Mouse (Mus musculus): ENCODE results near the gene Itpr1.

The Itpr1 gene

DNA sequence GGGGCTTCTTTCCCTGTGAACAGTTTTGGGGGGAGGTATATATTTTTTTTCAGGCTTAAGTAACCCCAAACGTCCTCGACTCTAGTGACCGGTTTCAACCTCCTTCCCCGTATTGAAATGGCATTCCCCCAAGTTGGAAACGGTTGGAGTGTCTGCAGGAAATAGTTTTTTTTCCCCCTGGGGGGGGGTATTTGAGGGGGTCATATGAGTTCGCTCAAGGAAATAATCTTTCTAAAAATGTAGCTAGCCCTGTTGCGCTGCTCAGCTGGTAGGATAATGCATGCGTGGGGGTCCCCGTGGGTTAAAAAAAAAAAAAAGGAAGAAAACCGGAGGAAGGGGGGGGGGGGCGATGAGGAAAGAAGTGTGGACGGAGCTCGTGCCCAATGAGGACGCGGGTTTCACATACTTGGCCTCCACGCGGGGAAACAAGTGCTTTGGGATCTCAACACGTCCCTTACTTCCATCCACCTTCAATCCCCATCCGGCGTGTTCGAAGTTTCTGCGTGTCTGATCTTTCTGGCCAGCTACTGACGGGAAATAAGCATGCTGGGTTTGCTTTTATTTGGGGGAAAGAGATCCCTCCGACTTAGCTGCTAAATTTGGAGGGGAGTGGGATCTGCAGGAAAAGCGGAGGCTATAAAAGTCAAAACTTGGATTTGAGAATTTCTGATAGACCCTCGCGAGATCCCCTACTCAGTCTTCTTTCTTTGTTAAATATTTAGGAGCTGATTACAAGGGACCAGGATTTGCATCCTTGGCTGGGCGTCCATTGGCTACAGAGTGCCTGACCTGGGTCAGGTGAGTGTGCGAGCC lies 791 bp downstream of the Itpr1 start:
- in situ Hi-C loops (cut with MboI, MseI) = loop anchor here in 1 of 2 experiments (10.0 kb wide), 1 partner anchor 149 kb away; the partner anchor contains the start of gene Setmar

DNA sequence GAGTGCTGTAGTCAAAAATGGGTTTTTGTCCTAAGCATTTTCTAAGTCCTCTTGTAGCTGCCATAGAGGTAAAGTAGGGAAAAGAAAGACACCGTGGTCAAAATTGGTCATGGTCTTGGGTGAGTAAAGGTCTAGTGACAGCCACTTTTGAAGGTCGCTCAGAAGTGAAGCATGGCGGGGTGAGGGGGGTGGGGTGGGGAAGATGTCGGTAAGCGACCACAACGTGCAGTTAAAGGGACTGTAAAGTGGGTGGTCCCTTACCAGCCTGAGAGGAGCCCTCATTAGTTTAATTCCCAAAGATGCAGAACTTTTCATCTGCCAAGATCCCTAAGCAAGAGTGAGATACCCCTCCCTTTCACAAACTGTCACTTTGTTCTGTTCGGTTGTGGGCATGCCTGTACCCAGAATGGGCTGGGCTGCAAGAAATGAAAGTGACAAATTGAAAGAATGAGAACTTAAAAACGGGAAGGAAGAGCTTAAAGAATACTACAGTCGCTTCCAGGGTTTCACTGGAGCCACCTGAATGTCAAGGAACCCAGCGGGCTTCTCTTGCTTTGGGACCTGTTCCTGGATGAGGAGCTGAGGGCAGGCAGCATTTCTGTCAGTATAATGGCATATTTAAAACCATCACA lies 1.5 kb downstream of the Itpr1 start:
- in situ Hi-C loops (cut with MboI, MseI) = loop anchor here in 1 of 2 experiments (10.0 kb wide), 1 partner anchor 150 kb away; the partner anchor contains the start of gene Setmar

DNA sequence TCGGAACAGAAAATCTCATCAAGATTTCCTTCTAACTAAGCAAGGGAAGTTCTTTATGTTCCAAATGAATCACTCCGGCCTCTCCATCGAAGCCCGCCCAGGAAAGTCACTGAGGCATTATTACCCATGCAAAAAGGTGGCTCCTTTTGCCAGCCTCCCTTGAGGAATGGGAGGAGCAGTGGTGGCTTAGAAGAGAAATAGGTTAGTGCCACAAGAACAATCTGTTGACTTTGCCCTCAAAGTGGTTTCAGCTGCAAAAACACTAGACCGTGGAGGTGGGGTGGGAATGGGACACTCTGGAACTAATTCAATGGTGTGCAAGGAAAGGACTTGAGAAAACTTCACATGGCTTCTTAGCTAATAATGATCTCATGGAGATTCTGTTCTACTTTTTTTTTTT lies 3.2 kb downstream of the Itpr1 start:
- in situ Hi-C loops (cut with MboI, MseI) = loop anchor here in 1 of 2 experiments (10.0 kb wide), 1 partner anchor 151 kb away; the partner anchor contains the start of gene Setmar

DNA sequence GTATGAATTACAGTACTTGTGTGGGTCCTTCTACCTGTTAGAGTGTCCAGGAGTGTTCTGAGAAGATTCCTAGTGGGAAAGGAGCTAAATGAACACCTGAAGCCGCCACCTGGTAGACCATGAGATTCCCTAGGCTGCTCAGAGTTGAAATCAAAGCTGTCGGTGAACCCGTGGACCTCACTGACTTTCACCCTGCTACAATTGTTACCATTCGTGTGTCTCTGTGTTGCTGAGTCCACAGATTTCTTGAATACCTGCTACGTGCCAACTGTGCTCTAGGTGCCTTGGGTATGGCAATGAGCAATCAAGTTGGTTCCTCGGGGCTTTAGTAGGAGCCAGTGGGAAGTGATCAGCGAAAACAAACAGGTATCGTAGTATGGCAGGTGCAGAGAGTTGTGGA lies 3.9 kb downstream of the Itpr1 start:
- in situ Hi-C loops (cut with MboI, MseI) = loop anchor here in 1 of 2 experiments (10.0 kb wide), 1 partner anchor 152 kb away; the partner anchor contains the start of gene Setmar

DNA sequence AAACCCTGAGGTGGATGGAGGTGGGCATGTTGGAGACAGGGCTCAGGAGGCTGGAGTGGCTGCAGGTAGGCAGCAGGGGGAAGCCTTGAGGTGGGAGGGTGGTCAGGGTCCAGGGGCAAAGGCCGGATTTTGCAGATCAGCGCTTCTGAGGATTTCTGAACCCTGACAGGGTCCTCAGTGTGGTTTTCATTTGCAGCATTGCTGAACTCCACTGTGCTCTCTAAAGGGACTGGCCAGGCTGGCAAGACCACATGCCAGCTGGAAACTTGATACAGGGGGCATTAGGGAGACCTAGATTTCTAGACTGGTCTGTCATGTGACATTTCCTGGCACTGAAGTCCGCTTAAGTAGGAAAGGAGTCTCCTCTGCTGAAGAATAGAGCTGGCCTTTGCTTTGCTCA lies 5.1 kb downstream of the Itpr1 start:
- in situ Hi-C loops (cut with MboI, MseI) = loop anchor here in 1 of 2 experiments (10.0 kb wide), 1 partner anchor 153 kb away; the partner anchor contains the start of gene Setmar

DNA sequence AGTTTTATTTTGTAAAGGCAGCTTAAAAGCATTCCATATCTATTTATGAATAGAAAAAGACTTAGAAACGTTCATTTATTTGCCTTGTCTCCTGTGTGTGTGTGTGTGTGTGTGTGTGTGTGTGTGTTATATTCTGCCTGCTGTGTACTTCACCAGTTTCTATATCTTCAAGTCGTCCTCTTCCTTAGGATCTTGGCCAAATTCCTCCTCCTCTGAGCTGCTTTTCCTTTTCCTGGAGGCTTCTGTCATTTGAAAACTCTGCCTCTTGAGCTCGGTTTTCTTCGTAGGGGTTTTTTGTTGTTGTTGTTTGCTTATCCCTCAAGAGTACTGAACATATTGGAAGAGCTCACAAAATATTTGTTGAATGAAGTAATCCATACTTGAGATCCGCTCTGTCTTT lies 9.5 kb downstream of the Itpr1 start:
- in situ Hi-C loops (cut with MboI, MseI) = no loop called here

DNA sequence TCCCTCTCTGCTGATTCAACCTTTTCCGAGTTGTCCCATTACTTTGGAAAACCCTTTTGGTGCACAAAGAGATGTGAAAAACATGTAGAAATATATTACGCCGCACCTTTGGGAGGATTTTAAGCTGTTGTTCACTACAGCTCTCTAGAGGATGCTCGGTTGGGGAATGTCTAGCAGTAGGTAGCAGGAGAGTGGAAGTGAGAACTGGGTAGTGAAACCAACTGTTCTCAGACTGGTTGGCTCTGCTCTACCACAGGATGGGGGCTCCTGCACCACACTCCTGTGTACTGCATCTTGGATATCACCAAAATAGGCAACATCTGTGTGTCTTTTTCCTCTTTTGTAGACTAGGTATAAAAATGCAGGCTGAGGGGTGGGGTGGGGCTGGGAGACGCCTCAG lies 10.0 kb downstream of the Itpr1 start:
- in situ Hi-C loops (cut with MboI, MseI) = no loop called here

DNA sequence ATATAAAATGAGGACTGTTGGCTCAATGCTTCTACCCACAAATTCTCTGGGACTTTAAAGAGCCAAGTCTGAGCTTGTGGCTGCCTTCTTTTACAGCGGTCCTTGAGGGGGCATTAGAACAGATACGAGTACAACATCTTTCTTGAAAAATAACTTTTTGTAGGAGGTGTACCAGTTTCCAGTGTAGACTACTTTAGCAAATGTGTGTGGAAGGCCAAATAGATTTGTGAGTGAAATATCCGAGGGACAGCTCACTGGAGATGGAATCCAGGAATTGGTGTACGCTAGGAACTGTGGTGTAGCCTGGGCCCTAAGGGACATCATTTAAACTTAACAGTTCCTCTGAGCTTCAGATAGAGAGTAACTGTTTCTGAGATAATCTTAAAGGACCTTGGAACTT lies 11.5 kb downstream of the Itpr1 start:
- in situ Hi-C loops (cut with MboI, MseI) = no loop called here

DNA sequence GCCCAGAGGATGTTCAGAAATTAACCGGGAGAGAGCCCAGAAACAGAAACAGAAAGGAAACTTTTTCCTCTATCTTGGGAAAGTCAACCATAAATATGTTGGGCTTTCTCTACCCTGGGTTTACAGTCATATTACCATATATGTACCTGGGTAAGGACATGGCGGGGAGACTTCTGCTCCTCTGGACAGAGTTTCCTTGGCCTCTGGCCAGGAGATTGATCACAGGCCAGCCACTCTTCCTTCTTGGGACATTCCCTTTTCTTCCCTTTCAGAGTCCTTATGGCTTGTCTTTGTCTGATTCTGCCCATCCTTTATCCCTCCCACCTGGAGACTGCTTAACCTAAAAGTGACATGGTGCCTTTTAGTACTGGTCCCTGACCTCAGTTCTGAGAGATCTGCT lies 12.1 kb downstream of the Itpr1 start:
- in situ Hi-C loops (cut with MboI, MseI) = no loop called here

DNA sequence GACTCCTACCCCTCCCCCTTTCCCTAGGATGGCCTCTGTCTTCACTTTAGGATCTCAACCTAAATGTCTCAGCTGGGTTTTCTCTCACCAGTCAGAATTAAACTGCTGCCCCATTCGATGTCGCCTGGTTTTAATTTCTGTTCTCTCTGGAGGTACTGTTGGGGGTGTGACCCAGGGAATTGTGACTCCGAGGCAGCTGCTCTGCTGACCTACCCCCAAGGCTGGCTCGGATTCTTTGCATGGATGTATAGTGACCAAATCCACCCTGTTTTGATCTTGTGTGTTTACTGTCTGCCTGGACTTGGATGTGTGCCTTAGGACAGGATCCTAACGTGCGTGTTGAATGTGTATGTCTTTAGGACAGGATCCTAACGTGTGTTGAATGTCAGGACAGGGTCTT lies 13.3 kb downstream of the Itpr1 start:
- in situ Hi-C loops (cut with MboI, MseI) = no loop called here

DNA sequence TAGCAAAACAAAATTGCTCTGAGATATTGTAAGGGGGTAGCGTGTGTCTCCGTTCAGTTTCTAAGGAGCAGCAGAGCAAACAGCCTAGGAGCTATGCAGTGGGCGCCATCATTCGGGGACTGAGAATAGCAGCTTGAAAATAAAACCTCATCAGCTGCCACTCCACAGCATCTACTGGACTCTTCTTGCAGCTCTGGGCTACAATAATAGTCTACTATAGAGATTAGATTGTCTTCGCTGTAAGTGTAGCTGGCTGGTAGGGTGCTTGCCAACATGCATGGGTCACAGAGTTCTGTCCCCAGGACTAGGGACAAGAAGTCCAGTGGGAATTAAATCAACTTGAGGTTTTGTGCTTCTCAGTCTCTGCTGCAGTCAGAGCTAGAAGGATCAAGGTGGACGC lies 14.6 kb downstream of the Itpr1 start:
- in situ Hi-C loops (cut with MboI, MseI) = no loop called here

DNA sequence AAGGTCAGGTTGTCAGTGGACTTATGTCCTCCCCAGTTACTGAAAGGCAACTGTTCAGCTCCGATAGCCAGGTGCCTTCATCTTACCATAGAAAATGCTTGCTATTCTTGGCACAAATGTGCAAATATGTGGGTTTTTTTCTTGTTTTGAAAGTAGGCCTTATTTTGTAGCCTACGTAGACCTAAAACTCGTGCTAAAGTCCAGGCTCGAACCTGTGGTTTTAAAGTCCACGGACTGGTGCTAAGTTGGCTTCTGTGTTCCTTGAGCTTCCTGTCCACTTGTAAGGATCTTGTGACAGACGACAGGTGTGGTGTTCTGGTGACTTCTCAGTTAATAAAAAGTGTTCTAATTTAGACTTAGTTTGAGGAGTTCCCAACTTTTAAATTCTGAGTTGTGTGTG lies 15.2 kb downstream of the Itpr1 start:
- in situ Hi-C loops (cut with MboI, MseI) = no loop called here

DNA sequence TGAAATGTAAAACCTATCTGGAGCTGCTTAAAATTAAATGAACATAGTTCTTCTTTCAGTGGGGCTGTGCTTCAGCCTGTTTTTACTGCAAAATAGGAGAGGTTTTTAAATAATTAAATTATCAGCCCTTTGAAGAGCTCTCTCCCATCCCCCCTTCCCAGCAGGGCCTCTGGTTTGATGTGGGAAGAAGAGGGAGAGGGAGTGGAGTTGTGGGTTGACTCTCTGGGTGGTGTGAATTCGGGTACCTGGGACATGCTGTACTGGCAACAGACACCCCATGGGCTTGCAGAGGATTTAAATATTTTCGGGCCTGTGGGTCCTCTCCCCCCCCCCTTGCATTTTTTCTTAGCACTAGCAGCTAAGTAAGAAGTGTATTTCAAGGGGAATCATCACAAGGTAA lies 15.7 kb downstream of the Itpr1 start:
- in situ Hi-C loops (cut with MboI, MseI) = no loop called here

DNA sequence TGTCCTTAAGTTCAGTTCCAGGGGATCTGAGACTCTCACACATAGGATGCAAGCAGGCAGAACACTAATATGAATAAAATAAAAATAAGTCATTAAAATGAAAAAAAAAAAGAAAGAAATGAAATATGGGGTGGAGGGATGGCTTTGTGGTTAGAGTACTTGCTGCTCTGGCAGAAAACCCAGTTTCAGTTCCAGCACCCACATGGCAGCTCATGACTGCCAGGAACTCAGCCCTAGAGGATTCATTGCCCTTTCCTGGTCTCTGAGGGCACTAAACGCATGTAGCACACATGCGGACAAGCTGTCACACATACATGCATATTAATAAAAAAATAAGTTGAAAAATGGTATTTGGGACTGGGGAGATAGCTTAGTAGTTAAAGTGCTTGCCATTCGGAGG lies 17.7 kb downstream of the Itpr1 start:
- in situ Hi-C loops (cut with MboI, MseI) = loop anchor here (5.0 kb wide), 2 partner anchors 58 to 122 kb away; no protein-coding TSS in a partner anchor

DNA sequence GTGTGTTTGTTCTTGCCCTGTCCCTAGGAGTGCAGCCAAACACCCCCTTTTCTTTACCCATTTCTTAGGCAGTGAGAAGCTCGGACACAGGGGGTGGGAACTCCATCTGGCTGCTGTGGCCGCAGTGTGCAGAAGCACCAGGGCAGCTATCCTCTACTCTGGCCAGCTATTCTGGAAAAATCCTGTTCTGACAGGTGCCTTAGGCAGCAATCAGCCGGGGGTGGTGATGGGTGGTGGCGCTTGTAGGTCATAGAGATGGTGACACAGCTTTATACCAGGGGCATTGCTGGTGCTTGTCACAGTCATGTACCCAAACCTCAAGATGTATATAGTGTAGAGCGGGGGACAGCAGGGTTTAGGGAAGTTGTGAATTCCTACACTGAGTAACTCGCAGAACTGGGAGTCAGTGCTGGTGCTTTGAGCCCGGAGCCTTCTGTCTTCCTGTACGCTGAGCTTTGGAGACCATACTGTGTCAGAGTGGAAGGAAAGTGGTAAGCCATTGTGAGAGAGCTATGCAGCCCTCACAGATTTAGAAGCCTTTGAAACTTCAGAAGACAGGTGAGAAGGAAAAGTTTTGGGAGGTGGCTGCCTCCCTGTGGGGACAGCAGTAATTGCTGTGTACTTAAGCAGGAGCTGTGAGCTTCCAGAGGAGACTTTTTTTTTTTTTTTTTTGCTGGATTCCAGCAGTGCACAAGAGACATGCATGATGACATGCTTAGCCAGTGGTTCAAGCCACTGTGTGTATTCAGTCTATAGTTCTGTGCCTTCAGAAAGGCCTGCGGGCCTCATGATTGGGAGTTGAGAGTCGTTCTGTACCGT lies 19.2 kb downstream of the Itpr1 start:
- in situ Hi-C loops (cut with MboI, MseI) = loop anchor here (5.0 kb wide), 2 partner anchors 60 to 120 kb away; no protein-coding TSS in a partner anchor

DNA sequence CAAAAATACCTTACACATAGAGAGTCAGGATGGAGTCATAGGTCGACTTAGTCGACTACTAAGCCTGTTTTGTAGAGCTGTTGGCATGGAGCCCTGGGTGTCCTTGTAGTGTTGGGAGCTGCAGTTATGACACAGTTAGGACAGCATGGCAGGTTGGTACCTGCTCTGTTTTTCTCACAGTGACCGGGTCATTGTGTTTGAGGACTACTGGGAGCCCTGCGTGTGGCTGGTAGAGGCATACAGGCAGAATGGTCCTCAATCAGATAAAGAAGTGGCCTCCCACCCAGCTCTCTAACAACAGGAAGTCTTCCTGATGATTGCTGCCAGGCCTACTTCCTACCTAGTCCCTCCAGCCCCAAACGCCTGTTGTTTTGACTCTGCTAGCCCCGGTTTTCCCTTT lies 20.2 kb downstream of the Itpr1 start:
- in situ Hi-C loops (cut with MboI, MseI) = loop anchor here (5.0 kb wide), 2 partner anchors 61 to 119 kb away; no protein-coding TSS in a partner anchor

DNA sequence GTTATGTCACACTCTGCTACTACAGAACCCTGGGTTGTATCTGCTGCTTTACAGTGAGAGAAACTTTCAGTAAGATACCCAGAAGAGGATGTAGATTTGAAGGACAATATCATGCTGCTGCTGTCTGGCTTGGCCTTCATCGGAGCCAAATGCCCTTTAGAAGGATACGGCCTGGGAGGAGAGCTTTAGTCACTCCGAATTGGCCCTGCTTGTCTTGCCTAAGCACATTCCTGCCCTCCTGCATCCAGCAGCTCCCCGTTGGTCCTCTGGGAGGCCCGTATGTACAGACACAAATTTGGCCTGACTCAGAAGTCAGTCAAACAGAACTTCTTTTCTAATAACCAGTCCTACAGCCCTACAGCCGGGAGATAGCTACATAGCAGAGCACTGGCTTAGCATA lies 21.6 kb downstream of the Itpr1 start:
- in situ Hi-C loops (cut with MboI, MseI) = loop anchor here (5.0 kb wide), 2 partner anchors 62 to 118 kb away; no protein-coding TSS in a partner anchor

DNA sequence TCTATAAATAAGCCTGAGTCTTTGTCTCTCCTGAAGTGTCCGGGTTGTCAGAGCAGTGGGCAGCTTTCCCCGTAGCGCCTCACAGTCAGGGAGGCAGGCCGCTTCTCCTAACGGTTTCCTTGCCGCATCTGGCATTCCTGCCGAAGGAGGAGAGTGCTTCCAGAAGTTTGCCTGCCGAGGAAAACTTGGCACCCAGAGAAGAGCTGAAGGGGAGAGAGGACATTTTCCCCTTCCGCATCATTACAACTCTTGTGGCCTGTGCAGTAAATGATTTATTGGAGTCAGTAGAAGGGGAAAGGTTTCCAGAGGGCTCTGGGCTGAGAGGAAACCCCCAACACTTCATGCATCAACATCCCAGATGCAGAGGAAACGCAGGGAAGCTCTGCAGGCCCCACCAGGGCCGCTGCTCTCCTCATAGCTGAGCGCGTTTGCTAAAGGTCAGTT lies 22.8 kb downstream of the Itpr1 start:
- in situ Hi-C loops (cut with MboI, MseI) = no loop called here

DNA sequence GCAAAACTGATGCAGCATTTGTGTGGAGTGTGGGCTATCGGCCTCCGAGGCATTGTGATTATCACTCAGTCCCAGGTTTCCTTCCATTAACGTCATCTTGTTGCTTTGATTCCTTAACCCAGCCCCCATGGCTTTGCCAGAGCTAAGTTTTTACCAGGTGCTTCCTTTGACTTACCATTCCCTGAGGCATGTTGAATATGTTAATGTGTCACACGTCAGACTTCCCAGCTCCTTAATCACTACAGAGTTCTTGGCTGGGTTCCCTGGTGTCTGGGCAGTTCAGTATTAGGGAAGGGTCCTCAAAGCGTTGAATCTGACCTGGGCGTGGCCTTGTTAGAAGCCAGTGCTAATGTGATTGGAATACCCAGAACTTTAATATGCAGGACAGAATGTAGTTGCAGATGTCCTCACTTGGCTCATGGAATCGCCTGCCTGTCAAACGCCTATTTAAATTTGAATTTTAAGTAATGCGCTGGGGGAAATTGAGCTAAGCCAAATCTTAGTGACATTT lies 23.6 kb downstream of the Itpr1 start:
- in situ Hi-C loops (cut with MboI, MseI) = no loop called here

DNA sequence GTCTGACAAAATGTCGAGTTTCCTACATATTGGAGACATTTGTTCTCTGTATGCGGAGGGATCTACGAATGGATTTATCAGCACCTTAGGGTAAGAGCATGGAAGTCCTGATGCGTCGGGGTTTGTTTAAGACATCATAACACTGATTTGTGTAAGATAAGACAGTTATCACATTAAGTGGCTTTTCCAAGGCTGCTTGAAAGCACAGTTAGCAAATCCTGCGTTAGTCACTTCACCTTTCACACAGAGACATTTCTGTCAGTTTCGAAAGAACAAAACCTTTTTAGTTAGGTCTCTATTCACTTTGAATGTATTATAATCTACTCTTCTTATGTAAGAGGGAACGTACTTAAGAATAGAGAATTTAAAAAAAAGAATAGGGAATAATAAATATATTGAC lies 24.1 kb downstream of the Itpr1 start:
- in situ Hi-C loops (cut with MboI, MseI) = no loop called here

DNA sequence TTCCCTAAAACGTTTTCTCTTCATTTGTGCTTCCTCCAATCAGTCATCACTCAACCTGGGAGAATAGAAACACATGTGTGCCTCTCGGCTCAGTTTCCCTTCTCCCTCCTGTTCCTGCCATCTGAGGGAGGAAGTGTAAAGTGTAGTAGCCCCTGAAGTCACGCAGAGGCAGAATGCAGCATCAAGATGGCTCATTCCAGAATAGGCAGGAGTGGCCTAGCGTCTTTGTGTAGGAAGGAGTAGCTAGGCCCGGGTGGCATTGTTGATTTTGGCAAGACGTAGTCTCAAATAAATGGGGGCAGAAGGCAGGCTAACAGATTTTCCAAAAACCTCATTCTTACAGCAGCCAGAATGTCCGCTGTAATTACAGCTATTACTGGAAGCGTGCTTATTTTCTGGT lies 24.7 kb downstream of the Itpr1 start:
- in situ Hi-C loops (cut with MboI, MseI) = no loop called here
